10 mouse cellular contexts compared by ENCODE assay signal in the genomic region with DNA sequence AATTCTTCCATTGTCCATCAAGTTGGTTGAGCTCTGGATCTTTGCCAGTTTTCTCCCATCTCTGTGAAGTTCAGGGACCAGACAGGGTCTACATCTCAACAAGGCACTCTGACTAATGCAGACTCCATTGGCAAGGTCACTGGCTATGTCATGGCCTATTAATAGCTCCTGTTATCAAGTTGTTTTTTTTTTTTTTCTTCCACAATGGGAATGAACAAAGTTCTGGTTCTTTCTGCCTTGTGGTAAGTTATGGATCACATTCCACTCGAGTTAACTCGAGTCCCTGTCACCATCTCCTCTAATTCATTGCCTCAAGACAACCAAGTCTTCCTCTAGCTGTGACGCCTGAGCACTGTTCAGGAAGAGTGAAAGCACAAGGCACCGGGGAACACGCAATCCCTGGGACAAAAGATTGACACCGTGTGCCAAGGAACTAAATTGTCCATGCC. TPM values are rescaled to one million over a fixed set of nuclear protein-coding genes. Genes with fewer than 3 reads are reported as not detected.
DNase-seq lines count a peak whose midpoint lies in the region; ATAC-seq lines count a peak whose summit lies in the region.
"Had no signal": no experiment of that assay in that cellular context is flagged by ENCODE, and none has a peak within 500 bp of the region (broad histone marks: within the 10 kb centered on the region; RNA-seq: fewer than 3 reads in every experiment).

No protein-coding gene starts in this region.

- peak overlapping the region; percentile 59; the same call in 1 of the 2 replicates for H3K4me2 ChIP-seq in intestine, embryonic 14.5 days (ENCODE audit: low read length)

- DNase-seq in gastrocnemius, adult 18-20 months (ENCODE audit: low spot score), result peak; percentile 15
- DNase-seq in gastrocnemius, postnatal 25 days, result no peak
- peak; percentile 36 for DNase-seq in retina, postnatal 1 day
- DNase-seq in retina, embryonic 14.5 days (ENCODE audit: low spot score), result no peak
- no peak for DNase-seq in intestine, embryonic 14.5 days (ENCODE audit: low spot score)
- DNase-seq in left cerebral cortex, postnatal 14 days (ENCODE audit: low spot score in 2 of 2), result no peak
- no peak for DNase-seq in gastrocnemius, postnatal 4 days (ENCODE audit: low spot score in 2 of 2)

- no peak overlapping the region for H3K9ac ChIP-seq in intestine, embryonic 14.5 days (ENCODE audit: low read length)

- H3K36me3 ChIP-seq in intestine, embryonic 14.5 days (ENCODE audit: control insufficient read depth, insufficient read depth, low read length), result no peaks in the 10 kb centered on the region

- H3K27me3 ChIP-seq in intestine, embryonic 14.5 days (replicated peaks; ENCODE audit: control insufficient read depth, insufficient read depth, low read length), result no peaks in the 10 kb centered on the region

- intact Hi-C loops in left cerebral cortex, postnatal 14 days (cut with DNase I), result no loop called here

- H3K27ac ChIP-seq in intestine, embryonic 14.5 days (ENCODE audit: low read depth), result peak overlapping the region; percentile 7; the same call in 1 of the 2 replicates

- 63% methylated on average over 6 of the region's 6 CpGs for WGBS in intestine, embryonic 14.5 days

- H3K4me1 ChIP-seq in intestine, embryonic 14.5 days (replicated peaks; ENCODE audit: control insufficient read depth, insufficient read depth, low read length), result peaks cover 43% of the 10 kb centered on the region

- H3K4me3 ChIP-seq in intestine, embryonic 14.5 days (ENCODE audit: low read depth, low read length), result no peak overlapping the region

- ATAC-seq in intestine, embryonic 14.5 days (replicated peaks; ENCODE audit: low FRiP score, low TSS enrichment, low read depth), result no peak
- ATAC-seq in activated CD4-positive, CD25-positive, alpha-beta regulatory T cell, adult 4 months, result no peak

- H3K9me3 ChIP-seq in intestine, embryonic 14.5 days (ENCODE audit: control insufficient read depth, low read length), result no peaks in the 10 kb centered on the region

RNA-seq across cellular contexts. Expression of a gene that starts 1.7 kb away (rescaled TPM):
- 10 to 100 TPM; 25.1 to 26.3 TPM for total RNA-seq in gastrocnemius, adult 18-20 months (2021)
- 10 to 100 TPM; 19.9 to 28.2 TPM for total RNA-seq in gastrocnemius, postnatal 25 days (2021)
- 7.2 and 8.5 TPM in 2 replicates for polyA plus RNA-seq in intestine, embryonic 14.5 days (2014; fragmentation: Nextera tagmentation; extraction: Ambion mirVana)
- 10 to 100 TPM; 44.6 to 49.4 TPM for total RNA-seq in left cerebral cortex, postnatal 14 days (2021)
- polyA plus RNA-seq in activated CD4-positive, CD25-positive, alpha-beta regulatory T cell, adult 4 months (2017; shearing (Covaris generic)), result 10 to 100 TPM; 15.8 to 37.6 TPM
- total RNA-seq in gastrocnemius, postnatal 4 days (2021), result 10 to 100 TPM; 28.0 to 28.3 TPM

RNA-seq across cellular contexts. Expression of a gene that starts 9.2 kb away (rescaled TPM):
- not detected for total RNA-seq in gastrocnemius, adult 18-20 months (2021)
- not detected for total RNA-seq in gastrocnemius, postnatal 25 days (2021)
- polyA plus RNA-seq in intestine, embryonic 14.5 days (2014; fragmentation: Nextera tagmentation; extraction: Ambion mirVana), result not detected in 2 replicates
- not detected for total RNA-seq in left cerebral cortex, postnatal 14 days (2021)
- polyA plus RNA-seq in activated CD4-positive, CD25-positive, alpha-beta regulatory T cell, adult 4 months (2017; shearing (Covaris generic)), result not detected
- total RNA-seq in gastrocnemius, postnatal 4 days (2021), result not detected
- total RNA-seq: heart, postnatal 14 days had no signal
- polyA plus RNA-seq: CD4-positive, CD25-positive, alpha-beta regulatory T cell, adult 4 months had no signal

RNA-seq across cellular contexts. Expression of a gene that starts 36.6 kb away (rescaled TPM):
- total RNA-seq in gastrocnemius, adult 18-20 months (2021), result 1 to 10 TPM; 4.1 to 6.6 TPM
- 1 to 10 TPM; 3.1 to 6.4 TPM for total RNA-seq in gastrocnemius, postnatal 25 days (2021)
- polyA plus RNA-seq in intestine, embryonic 14.5 days (2014; fragmentation: Nextera tagmentation; extraction: Ambion mirVana), result 1.2 and 1.3 TPM in 2 replicates
- total RNA-seq in left cerebral cortex, postnatal 14 days (2021), result 10 to 100 TPM; 10.3 to 12.7 TPM
- polyA plus RNA-seq in activated CD4-positive, CD25-positive, alpha-beta regulatory T cell, adult 4 months (2017; shearing (Covaris generic)), result 1 to 10 TPM; 2.2 to 10.0 TPM
- 10 to 100 TPM; 11.0 to 13.9 TPM for total RNA-seq in gastrocnemius, postnatal 4 days (2021)

RNA-seq across cellular contexts. Expression of a gene that starts 37.3 kb away (rescaled TPM):
- total RNA-seq in gastrocnemius, adult 18-20 months (2021), result 10 to 100 TPM in 1 of 2 experiments, 1 to 10 TPM in 1; 8.8 to 12.5 TPM
- total RNA-seq in gastrocnemius, postnatal 25 days (2021), result 1 to 10 TPM; 1.3 to 2.4 TPM
- polyA plus RNA-seq in intestine, embryonic 14.5 days (2014; fragmentation: Nextera tagmentation; extraction: Ambion mirVana), result not detected in 2 replicates
- total RNA-seq in left cerebral cortex, postnatal 14 days (2021), result under 1 TPM; 0.31 to 0.38 TPM
- not detected for polyA plus RNA-seq in activated CD4-positive, CD25-positive, alpha-beta regulatory T cell, adult 4 months (2017; shearing (Covaris generic))
- total RNA-seq in gastrocnemius, postnatal 4 days (2021), result under 1 TPM; 0.49 to 0.76 TPM

RNA-seq across cellular contexts. Expression of a gene that starts 38.0 kb away (rescaled TPM):
- total RNA-seq in gastrocnemius, adult 18-20 months (2021), result not detected
- not detected for total RNA-seq in gastrocnemius, postnatal 25 days (2021)
- 0.28 and 0.57 TPM in 2 replicates for polyA plus RNA-seq in intestine, embryonic 14.5 days (2014; fragmentation: Nextera tagmentation; extraction: Ambion mirVana)
- total RNA-seq in left cerebral cortex, postnatal 14 days (2021), result not detected
- 1 to 10 TPM; 4.2 to 7.1 TPM for polyA plus RNA-seq in activated CD4-positive, CD25-positive, alpha-beta regulatory T cell, adult 4 months (2017; shearing (Covaris generic))
- total RNA-seq in gastrocnemius, postnatal 4 days (2021), result not detected
- total RNA-seq: heart, postnatal 14 days had no signal

Comparison
In these comparisons a context has a peak if more than half of its experiments do, and no peak if none do; other contexts are left out.
1. DNase-seq: peak in gastrocnemius, adult 18-20 months (single experiment) and retina, postnatal 1 day (single experiment); none in gastrocnemius, postnatal 25 days (single experiment), retina, embryonic 14.5 days (single experiment), intestine, embryonic 14.5 days (single experiment), left cerebral cortex, postnatal 14 days (0 of 2) and gastrocnemius, postnatal 4 days (0 of 2).